Mouse (Mus musculus) neural tube, embryonic 12.5 days (tissue): ENCODE results near the gene Ssbp1. TPM values are rescaled to one million over a fixed set of nuclear protein-coding genes. Genes with fewer than 3 reads are reported as not detected.
A peak's percentile ranks its signal among the peaks of the same experiment; 100 is the strongest.

ENCODE experiments used
- ATAC-seq: fragments of 200-750 bp; cut with Nextera tagmentation; 2 replicates; pipeline ENCODE4 v1.8.0; 2017; ENCODE audit warnings: low read depth, mild to moderate bottlenecking, moderate TSS enrichment, moderate library complexity; ENCODE audit not compliant: low FRiP score
- H3K27ac ChIP-seq: fragments of 300-500 bp; sonication (generic); 2 replicates; pipeline ENCODE4 v1.5.1; 2016
- H3K27me3 ChIP-seq: fragments of 300-500 bp; sonication (generic); replicated peaks from 2 replicates; pipeline ENCODE4 v1.6.1; 2016; ENCODE audit warnings: mild to moderate bottlenecking
- H3K36me3 ChIP-seq: fragments of 300-500 bp; sonication (generic); 2 replicates; pipeline ENCODE4 v1.6.1; 2016; ENCODE audit warnings: mild to moderate bottlenecking
- H3K4me1 ChIP-seq: fragments of 300-500 bp; sonication (generic); 2 replicates; pipeline ENCODE4 v1.6.1; 2016
- H3K4me2 ChIP-seq: fragments of 300-500 bp; sonication (generic); replicated peaks from 2 replicates; pipeline ENCODE4 v1.6.1; 2016; ENCODE audit warnings: mild to moderate bottlenecking
- H3K4me3 ChIP-seq: fragments of 300-500 bp; sonication (generic); 2 replicates; pipeline ENCODE4 v1.5.1; 2016
- H3K9ac ChIP-seq: fragments of 300-500 bp; sonication (generic); 2 replicates; pipeline ENCODE4 v1.6.1; 2016; ENCODE audit warnings: mild to moderate bottlenecking
- H3K9me3 ChIP-seq: fragments of 300-500 bp; sonication (generic); 2 replicates; pipeline ENCODE4 v1.6.1; 2016; ENCODE audit warnings: mild to moderate bottlenecking
- WGBS: fragments of 180-500 bp; shearing (Covaris S2); methylation state at CpG from one replicate; pipeline ENCODE4 v1.1.7; 2016; 5-methylcytosine and 5-hydroxymethylcytosine counted together
- polyA plus RNA-seq: library from polyadenylated mRNA; unstranded; fragments of >200 nt; fragmentation: Nextera tagmentation; extraction: Ambion mirVana; gene quantifications from 2 replicates; pipeline ENCODE4 v1.2.1, GENCODE M21; 2016

Ssbp1 gene
- polyA plus RNA-seq, 1 experiment from 2014 or later: 156 TPM

GRCm38 (mm10) chr6:40435151-40436046 lies 35.8 kb upstream of the Ssbp1 start:
- Histone ChIP-seq H3K4me1 (peaks cover 13% of the 10 kb centered on the region; the same call in 1 of the 2 replicates), H3K36me3 (no peaks in the 10 kb centered on the region), H3K9ac (peak overlapping the region; percentile 84), H3K27ac (peak overlapping the region; percentile 79), H3K9me3 (no peaks in the 10 kb centered on the region), H3K27me3 (no peaks in the 10 kb centered on the region; the same call in 1 of the 2 replicates), H3K4me3 (peak overlapping the region; percentile 81), H3K4me2 (peak overlapping the region; percentile 82)
- under 1% methylated on average over 72 of the region's 72 CpGs for WGBS
- ATAC-seq: peak; percentile 83

GRCm38 (mm10) chr6:40436047-40436483 lies 35.1 kb upstream of the Ssbp1 start, which contains the start of gene E330009J07Rik:
TSS of gene E330009J07Rik (minus strand) at chr6:40436135.
- Histone ChIP-seq H3K27me3 (no peaks in the 10 kb centered on the region; the same call in 1 of the 2 replicates), H3K9ac (peak within 1 kb of the TSS; percentile 84), H3K4me3 (peak within 1 kb of the TSS; percentile 81), H3K4me1 (peaks cover 11% of the 10 kb centered on the region; the same call in 1 of the 2 replicates), H3K4me2 (peak within 1 kb of the TSS; percentile 82), H3K27ac (peak within 1 kb of the TSS; percentile 79), H3K9me3 (no peaks in the 10 kb centered on the region), H3K36me3 (no peaks in the 10 kb centered on the region)
- under 1% methylated on average over 38 of the region's 38 CpGs for WGBS
- ATAC-seq: peak; percentile 90

- peaks cover 11% of the 10 kb centered on the region; the same call in 1 of the 2 replicates for H3K4me1 ChIP-seq
- no peak within 1 kb of the TSS for H3K27ac ChIP-seq
- no peaks in the 10 kb centered on the region for H3K9me3 ChIP-seq
- WGBS: 69% methylated on average over 5 of the region's 5 CpGs
- no peak within 1 kb of the TSS for H3K4me3 ChIP-seq
- H3K9ac ChIP-seq: no peak within 1 kb of the TSS
- ATAC-seq: no peak
- H3K27me3 ChIP-seq: no peaks in the 10 kb centered on the region; the same call in none of the 2 replicates
- H3K36me3 ChIP-seq: no peaks in the 10 kb centered on the region
- no peak within 1 kb of the TSS; the same call in 1 of the 2 replicates for H3K4me2 ChIP-seq
These were observed 32.2 kb upstream of the Ssbp1 start, which contains the start of gene Wee2 for GRCm38 (mm10) chr6:40438936-40439335. TSS of gene Wee2 (plus strand) at chr6:40439088.

GRCm38 (mm10) chr6:40439731-40440130 lies 31.4 kb upstream of the Ssbp1 start:
- no peak overlapping the region for H3K9ac ChIP-seq
- H3K4me1 ChIP-seq: peaks cover 3% of the 10 kb centered on the region; the same call in 1 of the 2 replicates
- H3K36me3 ChIP-seq: no peaks in the 10 kb centered on the region
- no peaks in the 10 kb centered on the region; the same call in none of the 2 replicates for H3K27me3 ChIP-seq
- no peak overlapping the region for H3K27ac ChIP-seq
- H3K9me3 ChIP-seq: no peaks in the 10 kb centered on the region
- H3K4me2 ChIP-seq: no peak overlapping the region; the same call in 1 of the 2 replicates
- no peak overlapping the region for H3K4me3 ChIP-seq
- 38% methylated on average over 12 of the region's 12 CpGs for WGBS
- ATAC-seq: no peak

DNA sequence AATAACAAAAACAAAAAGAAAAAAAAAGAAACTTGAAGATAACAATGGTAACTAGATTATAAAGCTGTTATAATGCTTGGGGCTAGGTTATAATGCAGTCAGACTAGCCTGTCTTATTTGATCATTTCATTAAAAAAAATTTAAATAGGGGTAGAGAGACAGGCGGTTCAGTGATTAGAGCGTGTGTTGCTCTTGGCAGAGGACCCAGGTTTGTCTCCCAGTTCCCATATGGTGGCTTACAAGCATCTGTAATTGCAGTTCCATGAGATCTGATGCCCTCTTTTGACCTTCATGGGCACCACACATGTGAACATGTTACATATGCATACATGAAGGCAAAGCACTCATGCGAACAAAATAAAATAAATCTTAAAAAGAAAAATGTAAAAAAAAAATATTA lies 29.9 kb upstream of the Ssbp1 start:
- WGBS: 81% methylated on average over 3 of the region's 3 CpGs

GRCm38 (mm10) chr6:40441755-40442154 lies 29.4 kb upstream of the Ssbp1 start:
- Histone ChIP-seq H3K4me1 (no peaks in the 10 kb centered on the region), H3K9ac (no peak overlapping the region), H3K27ac (no peak overlapping the region), H3K9me3 (no peaks in the 10 kb centered on the region), H3K4me2 (no peak overlapping the region), H3K36me3 (no peaks in the 10 kb centered on the region), H3K4me3 (no peak overlapping the region), H3K27me3 (no peaks in the 10 kb centered on the region; the same call in none of the 2 replicates)
- 48% methylated on average over 3 of the region's 3 CpGs for WGBS
- no peak for ATAC-seq

More for the DNA sequence above, 29.9 kb upstream of the Ssbp1 start:
- Histone ChIP-seq H3K9me3 (no peaks in the 10 kb centered on the region), H3K27me3 (no peaks in the 10 kb centered on the region; the same call in none of the 2 replicates), H3K4me3 (no peak overlapping the region), H3K27ac (no peak overlapping the region), H3K36me3 (no peaks in the 10 kb centered on the region), H3K9ac (no peak overlapping the region), H3K4me1 (no peaks in the 10 kb centered on the region), H3K4me2 (no peak overlapping the region)
- no peak for ATAC-seq

DNA sequence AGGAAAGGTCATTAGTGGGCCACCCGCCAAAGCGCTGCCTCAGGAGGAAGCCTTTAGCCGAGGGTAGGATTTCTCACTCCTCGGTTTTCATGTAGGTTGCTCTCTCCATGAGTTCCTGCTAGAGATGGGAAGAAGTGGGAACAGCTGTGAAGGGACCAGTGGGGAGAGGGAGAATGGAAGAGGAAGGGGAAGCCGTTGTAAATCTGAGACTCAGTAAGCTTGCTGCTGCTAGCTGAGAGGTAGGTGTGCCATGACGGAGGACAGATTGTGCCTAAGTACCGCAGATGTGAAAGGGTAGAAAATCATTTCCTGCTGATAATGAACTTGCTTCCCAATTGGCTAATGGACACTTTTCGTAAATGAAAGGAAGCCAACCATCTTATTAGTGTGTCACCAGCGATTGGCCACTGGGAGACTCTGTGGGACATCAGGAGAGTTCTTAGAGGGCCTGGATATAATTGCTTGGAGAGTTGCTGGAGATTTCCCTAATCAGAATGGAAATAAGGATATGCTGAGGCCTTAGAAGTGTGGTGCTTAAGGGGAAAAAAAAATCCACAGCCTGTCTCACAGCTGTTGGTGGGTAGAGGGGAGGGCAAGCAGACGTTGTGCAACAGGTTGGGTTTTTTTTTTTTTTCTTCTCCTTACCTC lies 27.7 kb upstream of the Ssbp1 start:
- no peak for ATAC-seq
- H3K4me2 ChIP-seq: no peak overlapping the region
- no peaks in the 10 kb centered on the region for H3K9me3 ChIP-seq
- no peaks in the 10 kb centered on the region for H3K36me3 ChIP-seq
- H3K4me3 ChIP-seq: no peak overlapping the region
- no peak overlapping the region for H3K9ac ChIP-seq
- no peaks in the 10 kb centered on the region; the same call in none of the 2 replicates for H3K27me3 ChIP-seq
- WGBS: 35% methylated on average over 10 of the region's 10 CpGs
- H3K4me1 ChIP-seq: no peaks in the 10 kb centered on the region
- no peak overlapping the region for H3K27ac ChIP-seq

DNA sequence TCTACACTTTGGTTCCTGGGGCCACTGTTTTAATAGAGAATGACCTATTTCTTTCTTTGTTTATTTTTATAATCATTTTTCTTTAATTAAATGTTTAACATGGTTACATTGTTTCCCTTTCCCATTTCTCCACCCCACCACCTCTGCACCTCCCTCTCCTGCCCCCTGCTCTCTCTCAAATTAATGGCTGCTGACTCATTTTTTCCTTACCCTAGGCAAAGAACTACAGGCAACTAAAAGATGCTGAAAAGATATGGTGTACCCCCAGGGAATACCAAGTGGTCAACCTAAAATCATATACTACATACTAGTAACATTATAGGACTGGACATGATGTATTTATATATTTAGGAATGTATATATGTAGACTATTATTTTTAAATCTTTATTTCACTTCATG lies 22.5 kb upstream of the Ssbp1 start:
- Histone ChIP-seq H3K27me3 (no peaks in the 10 kb centered on the region), H3K4me2 (no peak overlapping the region), H3K4me3 (no peak overlapping the region), H3K36me3 (no peaks in the 10 kb centered on the region), H3K27ac (no peak overlapping the region), H3K9me3 (no peaks in the 10 kb centered on the region), H3K9ac (no peak overlapping the region), H3K4me1 (no peaks in the 10 kb centered on the region)
- ATAC-seq: no peak

- WGBS: 24% methylated on average over 7 of the region's 7 CpGs
- no peaks in the 10 kb centered on the region for H3K4me1 ChIP-seq
- H3K9me3 ChIP-seq: no peaks in the 10 kb centered on the region
- H3K27ac ChIP-seq: no peak overlapping the region
- no peak overlapping the region for H3K9ac ChIP-seq
- H3K36me3 ChIP-seq: no peaks in the 10 kb centered on the region
- no peak overlapping the region for H3K4me2 ChIP-seq
- no peak overlapping the region for H3K4me3 ChIP-seq
- H3K27me3 ChIP-seq: no peaks in the 10 kb centered on the region
- no peak for ATAC-seq
These were observed 16.6 kb upstream of the Ssbp1 start for GRCm38 (mm10) chr6:40454436-40455041.

- Histone ChIP-seq H3K4me1 (no peaks in the 10 kb centered on the region), H3K4me2 (no peak overlapping the region), H3K36me3 (no peaks in the 10 kb centered on the region), H3K27ac (no peak overlapping the region), H3K9me3 (no peaks in the 10 kb centered on the region), H3K9ac (no peak overlapping the region), H3K4me3 (no peak overlapping the region), H3K27me3 (no peaks in the 10 kb centered on the region)
- no peak for ATAC-seq
- WGBS: 48% methylated on average over 6 of the region's 6 CpGs
These were observed 5.4 kb upstream of the Ssbp1 start for GRCm38 (mm10) chr6:40465710-40466109.

DNA sequence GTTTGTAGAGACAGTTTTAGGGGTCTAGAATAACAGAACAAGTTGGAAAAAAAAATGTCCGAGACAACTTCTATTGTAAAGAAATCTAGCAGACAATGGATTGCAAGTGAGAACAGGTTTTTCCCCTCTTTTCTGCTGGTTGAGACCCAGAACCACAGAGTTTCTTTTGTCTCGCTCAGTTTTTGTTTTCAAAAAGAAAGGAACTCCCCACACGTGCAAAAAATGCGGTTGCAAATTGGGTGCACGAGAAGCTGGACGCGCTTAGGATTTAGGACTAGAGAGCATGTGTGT lies 513 bp downstream of the Ssbp1 start:
- peak overlapping the region; percentile 75 for H3K4me3 ChIP-seq
- under 1% methylated on average over 7 of the region's 7 CpGs for WGBS
- H3K4me1 ChIP-seq: peaks cover 10% of the 10 kb centered on the region; the same call in 1 of the 2 replicates
- H3K27me3 ChIP-seq: no peaks in the 10 kb centered on the region
- no peaks in the 10 kb centered on the region for H3K9me3 ChIP-seq
- peaks cover 30% of the 10 kb centered on the region for H3K36me3 ChIP-seq
- peak overlapping the region; percentile 69 for H3K4me2 ChIP-seq
- ATAC-seq: peak; percentile 9; the same call in 1 of the 2 replicates
- H3K9ac ChIP-seq: peak overlapping the region; percentile 84
- H3K27ac ChIP-seq: peak overlapping the region; percentile 64

DNA sequence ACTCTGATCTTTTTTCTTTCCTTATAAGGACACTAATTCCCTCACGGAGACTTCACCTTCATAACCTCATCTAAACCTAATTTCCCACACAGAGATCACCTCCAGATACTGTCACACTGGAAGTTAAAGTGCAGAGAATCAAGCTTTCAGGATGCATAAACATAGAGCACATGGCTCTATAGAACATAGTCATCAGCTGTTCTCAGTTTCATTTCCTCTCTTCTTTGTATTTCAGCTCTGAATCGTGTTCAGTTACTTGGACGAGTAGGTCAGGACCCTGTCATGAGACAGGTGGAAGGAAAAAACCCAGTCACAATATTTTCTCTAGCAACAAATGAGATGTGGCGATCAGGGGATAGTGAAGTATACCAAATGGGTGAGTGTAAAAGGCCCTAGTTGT lies 5.0 kb downstream of the Ssbp1 start:
- peaks cover 10% of the 10 kb centered on the region; the same call in 1 of the 2 replicates for H3K4me1 ChIP-seq
- H3K9me3 ChIP-seq: no peaks in the 10 kb centered on the region
- no peak overlapping the region for H3K4me2 ChIP-seq
- no peaks in the 10 kb centered on the region for H3K27me3 ChIP-seq
- no peak overlapping the region for H3K27ac ChIP-seq
- no peak overlapping the region for H3K4me3 ChIP-seq
- H3K9ac ChIP-seq: no peak overlapping the region
- H3K36me3 ChIP-seq: peaks cover 52% of the 10 kb centered on the region
- 93% methylated on average over 4 of the region's 4 CpGs for WGBS
- no peak for ATAC-seq
